Mouse (Mus musculus): ENCODE measurements around the gene Pcnx2.

Pcnx2 gene

DNA sequence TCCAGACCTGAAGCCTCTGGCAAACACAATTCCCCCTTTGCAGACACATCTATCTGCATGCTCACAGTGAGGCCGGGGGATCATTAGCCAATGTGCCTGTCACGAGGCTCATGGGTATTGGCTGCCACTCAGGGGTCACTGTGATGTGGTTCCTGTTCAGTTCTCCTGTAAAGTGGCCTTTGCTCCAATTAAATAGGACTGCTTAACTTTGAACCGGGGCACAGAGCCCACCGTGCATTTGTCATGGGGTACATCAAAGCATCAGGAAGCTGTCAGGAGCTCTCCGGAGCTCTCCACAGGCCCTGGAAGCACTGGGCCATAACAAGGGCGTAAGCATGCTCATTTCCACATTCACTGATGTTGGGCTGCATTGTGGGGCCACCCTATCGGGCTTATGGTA lies 181.5 kb downstream of the Pcnx2 start:
- no peak for DNase-seq (ENCODE audit: low read depth, low spot score)

DNA sequence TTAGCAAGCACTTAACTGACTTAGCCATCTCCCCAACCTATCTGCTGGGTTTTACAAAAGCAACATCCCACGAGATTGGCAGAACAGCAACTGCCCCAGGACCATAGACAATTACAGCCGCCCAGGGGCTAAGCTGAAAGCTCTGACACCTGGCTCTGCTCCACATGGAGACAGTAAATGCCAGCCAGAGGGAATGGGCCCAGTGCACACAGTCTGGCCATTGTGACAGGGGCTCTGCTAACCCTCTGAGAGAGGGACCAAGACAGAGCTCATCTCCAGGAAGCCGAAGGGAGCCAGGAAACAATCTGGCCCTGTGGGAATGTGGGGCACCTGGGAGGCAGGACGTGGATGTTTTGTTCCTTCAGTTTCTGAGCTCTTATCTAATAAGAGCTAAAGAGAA lies 181.9 kb downstream of the Pcnx2 start:
- DNase-seq (ENCODE audit: low read depth, low spot score) = no peak

DNA sequence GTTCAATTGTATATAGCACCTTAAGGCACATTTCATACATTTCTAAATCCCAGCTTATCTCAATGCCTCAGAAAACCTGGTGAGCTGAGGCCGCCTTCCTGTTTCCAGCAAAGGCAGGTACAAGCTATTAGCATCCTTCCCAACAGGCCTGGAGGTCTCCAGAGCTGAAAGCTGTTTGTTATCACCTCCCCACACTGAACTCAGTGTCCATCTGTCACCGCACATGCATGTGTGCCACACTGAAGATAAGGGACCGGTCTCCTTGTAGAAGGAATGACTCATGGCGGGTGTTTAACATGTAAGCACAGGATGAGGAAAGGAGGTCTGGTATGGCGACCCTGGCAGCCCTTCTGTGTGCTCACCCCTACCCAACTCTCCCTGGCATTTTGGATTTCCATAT lies 186.6 kb downstream of the Pcnx2 start:
- no peak for DNase-seq (ENCODE audit: low read depth, low spot score)

DNA sequence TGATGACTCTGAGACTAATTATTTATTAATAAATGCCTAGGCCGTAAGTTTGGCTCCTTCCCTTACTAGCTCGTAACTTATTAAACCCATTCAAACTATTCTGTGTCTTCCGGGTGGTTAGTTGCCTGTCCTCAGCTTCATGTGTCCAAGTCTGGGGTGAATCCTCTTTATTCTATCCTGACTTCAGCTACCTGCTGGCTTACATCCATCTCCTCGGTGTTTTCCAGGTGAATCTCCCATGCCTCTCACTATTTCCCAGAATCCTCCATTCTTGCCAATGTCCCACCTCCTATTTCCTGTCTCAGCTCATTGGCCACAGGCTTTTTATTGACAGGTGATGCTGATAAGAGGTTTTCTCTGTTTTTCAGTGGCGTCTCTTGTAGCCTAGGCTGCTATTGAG lies 188.9 kb downstream of the Pcnx2 start:
- no peak for DNase-seq (ENCODE audit: low read depth, low spot score)

DNA sequence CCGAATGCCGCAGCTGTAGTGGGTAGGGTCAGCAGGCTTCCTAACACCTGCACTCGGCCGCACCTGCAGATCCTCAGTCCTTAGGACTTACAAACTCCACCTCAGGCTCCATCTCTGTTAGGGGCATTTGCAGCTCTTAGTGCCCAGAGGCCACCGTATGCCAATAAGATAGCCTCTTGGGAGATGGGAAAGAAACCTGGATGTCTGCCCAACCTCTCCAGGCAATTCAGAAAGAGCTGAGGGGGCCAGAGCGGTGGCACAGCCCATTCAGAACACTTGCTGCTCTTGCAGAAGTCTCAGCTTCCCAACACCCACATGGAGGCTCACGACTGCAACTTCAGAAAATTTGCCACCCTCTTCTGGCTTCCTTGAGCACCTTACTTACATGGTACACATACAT lies 192.3 kb downstream of the Pcnx2 start:
- no peak for DNase-seq (ENCODE audit: low read depth, low spot score)

DNA sequence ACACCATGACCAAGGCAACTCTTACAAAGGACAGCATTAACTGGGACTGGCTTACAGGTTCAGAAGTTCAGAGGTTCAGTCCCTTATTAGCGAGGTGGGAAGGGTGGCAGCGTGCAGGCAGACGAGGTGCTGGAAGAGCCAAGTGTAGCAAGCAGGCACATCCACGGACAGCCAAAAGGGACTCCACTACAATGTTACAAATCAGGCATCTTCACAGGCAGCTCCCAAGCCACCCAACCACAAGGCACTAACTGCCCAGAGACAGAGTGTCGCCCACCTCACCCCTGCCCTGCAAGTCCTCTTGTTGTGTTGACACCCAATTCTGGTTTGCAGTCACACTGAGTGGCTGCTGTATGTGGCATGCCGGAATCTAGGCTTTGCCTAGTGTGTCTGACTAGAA lies 193.7 kb downstream of the Pcnx2 start:
- DNase-seq (ENCODE audit: low read depth, low spot score) = no peak

DNA sequence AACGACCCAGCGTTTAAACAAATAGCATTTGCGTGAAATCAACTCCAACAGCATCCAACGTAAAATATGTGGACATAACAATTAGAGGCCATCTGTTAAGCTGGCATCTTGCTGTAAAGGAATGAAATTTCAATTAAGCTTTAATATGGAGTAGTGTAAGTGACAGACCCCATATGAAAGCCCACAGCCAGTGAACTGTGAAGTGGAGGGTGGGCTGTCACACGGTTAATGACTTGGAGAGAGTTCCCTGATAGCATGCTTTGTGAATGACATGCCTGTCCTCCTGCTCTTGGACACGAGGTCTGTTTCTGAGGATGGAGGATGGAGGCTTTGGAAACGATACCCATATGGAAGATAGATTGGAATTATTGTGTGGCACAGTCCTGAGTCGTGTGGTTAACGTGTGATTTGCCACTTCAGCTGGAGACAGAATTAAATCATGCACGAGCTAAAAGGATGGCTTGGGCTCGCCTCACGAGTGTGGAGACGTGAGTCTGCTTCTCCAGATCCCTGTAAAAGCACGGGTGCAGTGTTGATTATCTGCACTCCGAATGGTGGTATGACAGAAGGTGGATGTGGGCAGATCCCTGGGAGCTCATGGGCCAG lies 195.1 kb downstream of the Pcnx2 start:
- no peak for DNase-seq (ENCODE audit: low read depth, low spot score)

Data from CD4-positive helper T cell, adult 2 months (primary cell).